Mouse (Mus musculus) heart, postnatal 25 days (tissue): ENCODE results near the gene Mdk. TPM values are rescaled to one million over a fixed set of nuclear protein-coding genes. Genes with fewer than 3 reads are reported as not detected.

Experiments used
- microRNA-seq: library from miRNA; unstranded; fragments of <30 nt; microRNA quantifications from one replicate; pipeline ENCODE4 v1.2.0, GENCODE M21; 2022
- total RNA-seq, 2 experiments: library from RNA; stranded (reverse); gene quantifications; 2 replicates each; pipeline ENCODE4 v1.2.3; 2021

Mdk gene
- total RNA-seq, 2 experiments from 2014 or later: 4.4 TPM

Small RNAs within 50 kb of the gene (microRNA-seq; reads per million reads assigned to microRNA genes)
- gene Mir6999: not detected

Other genes with a start within 250 kb of the Mdk start
- 10 to 100 TPM; 39.2 to 48.4 TPM for gene Atg13, start 221.7 kb downstream of the Mdk start, total RNA-seq
- gene Harbi1, start 221.4 kb downstream of the Mdk start, total RNA-seq: 1 to 10 TPM; 5.9 to 6.2 TPM
- 10 to 100 TPM; 14.5 to 16.8 TPM for gene Ambra1, start 202.2 kb downstream of the Mdk start, total RNA-seq
- not detected for gene Chrm4, start 5.0 kb downstream of the Mdk start, total RNA-seq
- not detected for gene Gm9821, start 13.4 kb upstream of the Mdk start, total RNA-seq
- gene Dgkz, start 43.6 kb upstream of the Mdk start, total RNA-seq: 10 to 100 TPM; 37.7 to 46.9 TPM
- gene Creb3l1, start 92.2 kb upstream of the Mdk start, total RNA-seq: 1 to 10 TPM; 4.5 to 6.8 TPM
- gene Phf21a, start 160.8 kb upstream of the Mdk start, total RNA-seq: 10 to 100 TPM; 26.2 to 37.6 TPM